Mouse (Mus musculus) CH12.LX (cell line): Measurements from ENCODE around the gene Pald1. TPM values are rescaled to one million over a fixed set of nuclear protein-coding genes. Genes with fewer than 3 reads are reported as not detected.

Experiments
- DNase-seq: peaks from one replicate; pipeline ENCODE4 v3.0.0-alpha.2; 2013; ENCODE audit errors: extremely low read depth
- H3K27ac ChIP-seq: 2 replicates; pipeline ENCODE4 v1.5.1; 2012; ENCODE audit warnings: low read depth, mild to moderate bottlenecking, control low read depth, moderate library complexity; ENCODE audit not compliant: insufficient read depth
- H3K27me3 ChIP-seq: replicated peaks from 2 replicates; pipeline ENCODE3; 2012; ENCODE audit warnings: inconsistent platforms
- H3K36me3 ChIP-seq, 2 experiments: replicated peaks in 1 of 2; 2 replicates each; pipeline versions ENCODE3 to v1.6.1; 2012; ENCODE audit warnings: inconsistent platforms in 1 of 2, low read length in 1 of 2, mild to moderate bottlenecking in 1 of 2, mixed read lengths in 1 of 2, moderate library complexity in 1 of 2; ENCODE audit not compliant: control insufficient read depth in 1 of 2, insufficient read depth in 1 of 2
- H3K4me1 ChIP-seq, 2 experiments: 2 replicates each; pipeline ENCODE4 v1.6.1; 2012; ENCODE audit warnings: inconsistent platforms in 1 of 2, moderate library complexity in 1 of 2; ENCODE audit not compliant: insufficient read depth in 2 of 2, control insufficient read depth in 1 of 2
- H3K4me2 ChIP-seq: 2 replicates; pipeline ENCODE4 v1.6.1; 2012; ENCODE audit warnings: low read depth, mild to moderate bottlenecking, control low read depth; ENCODE audit not compliant: poor library complexity, insufficient read depth, severe bottlenecking
- H3K4me3 ChIP-seq, 3 experiments: fragments of 150-350 bp in 1 of 3; sonication (generic) in 1 of 3; replicated peaks in 1 of 3; 2 replicates each; pipeline versions ENCODE3 to v1.5.1; 2011 to 2012; ENCODE audit warnings: low read depth in 2 of 3, low read length in 2 of 3, mild to moderate bottlenecking in 2 of 3, moderate library complexity in 2 of 3, control low read depth in 1 of 3, improper control_type of control experiment in 1 of 3, inconsistent platforms in 1 of 3, mixed read lengths in 1 of 3; ENCODE audit not compliant: poor library complexity in 1 of 3
- H3K79me2 ChIP-seq: replicated peaks from 2 replicates; pipeline ENCODE4 v1.6.1; 2012; ENCODE audit warnings: mild to moderate bottlenecking, moderate library complexity; ENCODE audit not compliant: control insufficient read depth, poor library complexity, insufficient read depth, severe bottlenecking; ENCODE audit errors: extremely low read depth
- H3K9ac ChIP-seq: 2 replicates; pipeline ENCODE4 v1.6.1; 2012; ENCODE audit warnings: low read depth, mild to moderate bottlenecking, control low read depth, moderate library complexity; ENCODE audit not compliant: insufficient read depth
- H3K9me3 ChIP-seq: replicated peaks from 2 replicates; pipeline ENCODE3; 2012; ENCODE audit warnings: low read length, inconsistent platforms, mixed read lengths
- BHLHE40 ChIP-seq: IDR thresholded peaks from 2 replicates; pipeline ENCODE4 v1.6.1; 2011; ENCODE audit warnings: mild to moderate bottlenecking, low read depth, low read length, improper control_type of control experiment
- CHD1 ChIP-seq: IDR thresholded peaks from 2 replicates; pipeline ENCODE4 v1.6.1; 2012; ENCODE audit warnings: low read depth, low read length, improper control_type of control experiment, inconsistent platforms
- ELF1 ChIP-seq: IDR thresholded peaks from 2 replicates; pipeline ENCODE4 v1.6.1; 2014; ENCODE audit warnings: low read depth, mild to moderate bottlenecking, inconsistent platforms, low read length, improper control_type of control experiment
- ETS1 ChIP-seq: conservative IDR thresholded peaks from 2 replicates; pipeline ENCODE4 v1.6.1; 2012; ENCODE audit warnings: low read depth, mild to moderate bottlenecking, inconsistent platforms, low read length, improper control_type of control experiment, moderate library complexity
- GABPA ChIP-seq: IDR thresholded peaks from 2 replicates; pipeline ENCODE4 v1.6.1; 2012; ENCODE audit warnings: low read depth, low read length, improper control_type of control experiment, inconsistent platforms; ENCODE audit not compliant: insufficient replicate concordance
- JUN ChIP-seq: IDR thresholded peaks from 2 replicates; pipeline ENCODE4 v1.6.1; 2011; ENCODE audit warnings: low read depth, mild to moderate bottlenecking, low read length, improper control_type of control experiment, moderate library complexity; ENCODE audit not compliant: insufficient read depth
- KAT2A ChIP-seq: IDR thresholded peaks from 2 replicates; pipeline ENCODE4 v1.6.1; 2012; ENCODE audit warnings: low read length, improper control_type of control experiment, inconsistent platforms; ENCODE audit not compliant: insufficient replicate concordance
- MAX ChIP-seq: IDR thresholded peaks from 2 replicates; pipeline ENCODE4 v1.6.1; 2011; ENCODE audit warnings: low read length, improper control_type of control experiment
- MYC ChIP-seq: IDR thresholded peaks from 2 replicates; pipeline ENCODE4 v1.6.1; 2011; ENCODE audit warnings: low read depth, mild to moderate bottlenecking, improper control_type of control experiment, low read length
- RAD21 ChIP-seq: IDR thresholded peaks from 2 replicates; pipeline ENCODE4 v1.6.1; 2011; ENCODE audit warnings: low read depth, mild to moderate bottlenecking, low read length, improper control_type of control experiment, moderate library complexity
- SIN3A ChIP-seq: IDR thresholded peaks from 2 replicates; pipeline ENCODE4 v1.6.1; 2012; ENCODE audit warnings: low read length, improper control_type of control experiment, inconsistent platforms
- SMC3 ChIP-seq: IDR thresholded peaks from 2 replicates; pipeline ENCODE4 v1.6.1; 2011; ENCODE audit warnings: low read depth, low read length, improper control_type of control experiment
- TBP ChIP-seq: conservative IDR thresholded peaks from 2 replicates; pipeline ENCODE4 v1.6.1; 2011; ENCODE audit warnings: low read depth, low read length, improper control_type of control experiment
- UBTF ChIP-seq: IDR thresholded peaks from 2 replicates; pipeline ENCODE4 v1.6.1; 2012; ENCODE audit warnings: low read depth, mild to moderate bottlenecking, inconsistent platforms, low read length, improper control_type of control experiment, moderate library complexity
- USF1 ChIP-seq: IDR thresholded peaks from 2 replicates; pipeline ENCODE4 v1.6.1; 2014; ENCODE audit warnings: low read depth, mild to moderate bottlenecking, inconsistent platforms, low read length, improper control_type of control experiment
- USF2 ChIP-seq: conservative IDR thresholded peaks from 2 replicates; pipeline ENCODE4 v1.6.1; 2011; ENCODE audit warnings: low read depth, low read length, improper control_type of control experiment
- ZKSCAN1 ChIP-seq: IDR thresholded peaks from 2 replicates; pipeline ENCODE4 v1.6.1; 2012; ENCODE audit warnings: low read depth, inconsistent platforms, low read length, improper control_type of control experiment, borderline replicate concordance
- dilution Hi-C: fragments of 300-500 bp; cut with MboI; formaldehyde crosslinking; loops from 2 replicates; pipeline ENCODE4 v1.14.3; 2020; ENCODE audit warnings: low sequenced_read_pairs; ENCODE audit not compliant: extremely low pct_unique_long_range_greater_than_20kb, extremely low pct_ligation_motif_present
- in situ Hi-C: fragments of 300-500 bp; cut with MboI; formaldehyde crosslinking; loops from 3 replicates; pipeline ENCODE4 v1.14.3; 2019; ENCODE audit warnings: low sequenced_read_pairs, low pct_ligation_motif_present, low pct_unique_long_range_greater_than_20kb, mixed read lengths
- polyA plus RNA-seq: library from polyadenylated mRNA; unstranded; fragments of >175 nt; gene quantifications from 2 replicates; pipeline ENCODE4 v1.2.1, GENCODE M21; 2012; ENCODE audit warnings: low read depth; ENCODE audit not compliant: insufficient read length
- total RNA-seq, 2 experiments: library from RNA; depleted of rRNA; stranded (reverse); fragments of 300-350 nt in 1 of 2; fragments of >200 nt in 1 of 2; gene quantifications; 2 replicates each; pipeline ENCODE4 v1.2.3; 2012 to 2014

Pald1 gene
- total and polyA plus RNA-seq, 3 experiments: 1.5 to 2.0 (median 1.5) TPM

- Histone ChIP-seq H3K79me2 (no peaks in the 10 kb centered on the region), H3K4me1 (peaks cover 7 to 45% of the 10 kb centered on the region in 2 experiments), H3K4me2 (peak overlapping the region; percentile 70), H3K27me3 (peaks cover 19% of the 10 kb centered on the region), H3K36me3 (no peaks in the 10 kb centered on the region), H3K4me3 (peak overlapping the region in 1 of 3 experiments; percentile 56), H3K9me3 (no peaks in the 10 kb centered on the region), H3K9ac (no peak overlapping the region), H3K27ac (no peak overlapping the region)
- in situ Hi-C loops: no loop called here
- DNase-seq: no peak
- TF ChIP-seq ZKSCAN1 (no peak), UBTF (no peak), CHD1 (no peak), TBP (no peak), ELF1 (no peak), GABPA (no peak), JUN (no peak), MAX (no peak), USF1 (no peak), RAD21 (no peak), SIN3A (no peak), MYC (no peak), ETS1 (no peak), USF2 (no peak), SMC3 (no peak)
- dilution Hi-C loops: no loop called here
These were observed 1.0 kb downstream of the Pald1 start for GRCm38 (mm10) chr10:61382281-61382731.

- H3K4me3 ChIP-seq: no peak overlapping the region
- H3K9ac ChIP-seq: no peak overlapping the region
- in situ Hi-C loops (no loop called here), dilution Hi-C loops (no loop called here)
- no peaks in the 10 kb centered on the region for H3K79me2 ChIP-seq
- no peak overlapping the region for H3K27ac ChIP-seq
- H3K4me2 ChIP-seq: peak overlapping the region; percentile 70; the same call in 1 of the 2 replicates
- TF ChIP-seq BHLHE40 (no peak), ELF1 (no peak), KAT2A (no peak)
- peaks cover 19% of the 10 kb centered on the region for H3K27me3 ChIP-seq
- no peaks in the 10 kb centered on the region for H3K9me3 ChIP-seq
- H3K36me3 ChIP-seq: no peaks in the 10 kb centered on the region
- H3K4me1 ChIP-seq: peaks cover 7 to 43% of the 10 kb centered on the region in 2 experiments
- DNase-seq: no peak
These were observed 1.5 kb downstream of the Pald1 start for GRCm38 (mm10) chr10:61381823-61382222.
